ENCODE assay signal across 9 mouse cellular contexts in the genomic region with DNA sequence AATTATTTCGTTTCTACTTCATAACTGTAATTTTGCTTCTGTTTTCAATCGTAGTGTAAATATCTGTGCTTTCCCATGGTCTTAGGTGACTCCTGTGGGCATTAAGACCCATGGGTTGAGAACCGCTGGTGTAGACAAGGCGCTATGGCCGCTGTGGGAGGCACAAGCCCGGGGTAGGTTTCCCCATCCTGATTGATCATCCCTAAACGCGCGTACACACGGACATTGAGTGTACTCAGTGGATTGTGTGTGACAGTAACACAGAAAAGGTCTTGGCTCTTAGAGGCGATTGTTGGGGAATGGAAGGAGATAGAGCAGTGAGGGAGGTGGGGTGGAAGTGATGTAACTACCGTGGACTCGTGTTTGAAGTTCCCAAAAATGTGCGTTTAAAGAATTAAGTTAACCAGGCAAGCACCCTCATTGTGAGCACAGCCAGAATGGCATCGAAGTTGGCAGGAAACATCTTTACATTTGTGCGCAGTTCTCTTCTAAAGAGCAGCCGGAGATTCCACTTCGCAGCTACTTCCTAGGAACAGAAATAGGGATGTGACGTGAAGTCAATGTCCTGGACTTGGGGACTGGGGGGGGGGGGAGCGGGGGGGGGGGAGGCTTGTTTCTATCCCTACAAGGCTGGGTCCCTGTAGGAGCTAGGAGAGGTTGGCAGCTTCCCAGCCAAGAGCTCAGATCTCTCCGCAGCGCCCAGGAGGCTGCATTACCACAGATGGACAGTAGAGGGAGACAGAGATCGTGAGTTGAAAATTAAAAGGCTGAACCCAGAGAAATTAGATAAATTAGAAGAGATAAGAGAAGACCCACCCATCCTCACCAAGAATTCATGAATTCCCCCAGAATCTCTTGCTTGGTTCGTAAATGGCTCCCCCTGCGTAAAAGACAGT. TPM values are rescaled to one million over a fixed set of nuclear protein-coding genes. Genes with fewer than 3 reads are reported as not detected.
A peak's percentile ranks its signal among the peaks of the same experiment; 100 is the strongest.
DNase-seq lines count a peak whose midpoint lies in the region; ATAC-seq lines count a peak whose summit lies in the region.
"Had no signal": no experiment of that assay in that cellular context is flagged by ENCODE, and none has a peak within 500 bp of the region (broad histone marks: within the 10 kb centered on the region; RNA-seq: fewer than 3 reads in every experiment).

No protein-coding gene starts in this region.

- 53% methylated on average over 24 of the region's 25 CpGs for WGBS in forebrain, embryonic 11.5 days
- WGBS in lung, embryonic 16.5 days: 38% methylated on average over 24 of the region's 25 CpGs

- H3K4me2 ChIP-seq in forebrain, embryonic 11.5 days (ENCODE audit: low read depth, low read length, severe bottlenecking): no peak overlapping the region
- H3K4me2 ChIP-seq in lung, embryonic 16.5 days (ENCODE audit: low read depth, low read length): no peak overlapping the region
- H3K4me2 ChIP-seq: heart, embryonic 13.5 days had no signal

- no peaks in the 10 kb centered on the region for H3K27me3 ChIP-seq in forebrain, embryonic 11.5 days (ENCODE audit: control insufficient read depth, insufficient read depth, low read length)
- H3K27me3 ChIP-seq in lung, embryonic 16.5 days (ENCODE audit: control insufficient read depth, insufficient read depth, low read depth, low read length): no peaks in the 10 kb centered on the region

- H3K9ac ChIP-seq in forebrain, embryonic 11.5 days (ENCODE audit: low read length): no peak overlapping the region
- H3K9ac ChIP-seq in lung, embryonic 16.5 days (ENCODE audit: low read length): no peak overlapping the region
- H3K9ac ChIP-seq: heart, embryonic 13.5 days had no signal

- DNase-seq in ES-CJ7 (ENCODE audit: low read depth, low spot score): peak; percentile 63
- peak; percentile 60 for DNase-seq in c-Kit-negative CD71-positive TER-119-positive erythroid progenitor cells, embryonic 14.5 days (ENCODE audit: low read depth, low spot score)
- DNase-seq in forebrain, embryonic 11.5 days (ENCODE audit: low spot score): peak; percentile 84
- peak; percentile 86 to 88 for DNase-seq in heart, postnatal 36 days
- DNase-seq in layer of hippocampus, adult 11-12 months (ENCODE audit: low spot score): peak; percentile 90
- peak; percentile 89 for DNase-seq in ovary, postnatal 14 days (ENCODE audit: low spot score)
- peak; percentile 78 for DNase-seq in thymus, postnatal 14 days

- no peak overlapping the region for H3K27ac ChIP-seq in forebrain, embryonic 11.5 days (ENCODE audit: low read depth, low read length)
- H3K27ac ChIP-seq in lung, embryonic 16.5 days (ENCODE audit: low read length): no peak overlapping the region
- H3K27ac ChIP-seq: heart, embryonic 13.5 days had no signal

- no peak for ATAC-seq in forebrain, embryonic 11.5 days (replicated peaks; ENCODE audit: low FRiP score)
- peak; percentile 61; the same call in 1 of the 2 replicates for ATAC-seq in lung, embryonic 16.5 days (ENCODE audit: low read depth)

- H3K9me3 ChIP-seq in forebrain, embryonic 11.5 days (ENCODE audit: control insufficient read depth, low read length): no peaks in the 10 kb centered on the region; the same call in 1 of the 2 replicates
- no peaks in the 10 kb centered on the region for H3K9me3 ChIP-seq in lung, embryonic 16.5 days (ENCODE audit: control insufficient read depth, low read length)
- H3K9me3 ChIP-seq: heart, embryonic 13.5 days had no signal

- H3K4me1 ChIP-seq in forebrain, embryonic 11.5 days (replicated peaks; ENCODE audit: control insufficient read depth, insufficient read depth, low read length): no peaks in the 10 kb centered on the region
- H3K4me1 ChIP-seq in lung, embryonic 16.5 days (replicated peaks; ENCODE audit: control insufficient read depth, insufficient read depth, low read length): no peaks in the 10 kb centered on the region
- H3K4me1 ChIP-seq: heart, embryonic 13.5 days had no signal

- no peaks in the 10 kb centered on the region for H3K36me3 ChIP-seq in forebrain, embryonic 11.5 days (ENCODE audit: control insufficient read depth, insufficient read depth, low read length)
- H3K36me3 ChIP-seq in lung, embryonic 16.5 days (ENCODE audit: control insufficient read depth, insufficient read depth, low read length): no peaks in the 10 kb centered on the region
- H3K36me3 ChIP-seq: heart, embryonic 13.5 days had no signal

- intact Hi-C loops in heart, postnatal 36 days (cut with DNase I): loop anchor here (1.0 to 5.0 kb wide), 4 partner anchors 56 to 143 kb away; a partner anchor contains a TSS

- H3K4me3 ChIP-seq in forebrain, embryonic 11.5 days (ENCODE audit: low read depth, low read length): no peak overlapping the region
- H3K4me3 ChIP-seq in lung, embryonic 16.5 days (ENCODE audit: low read length): no peak overlapping the region
- H3K4me3 ChIP-seq: heart, embryonic 13.5 days had no signal

RNA-seq across cellular contexts. Expression of a gene that starts 17.9 kb away (rescaled TPM):
- not detected in 2 replicates for polyA plus RNA-seq in forebrain, embryonic 11.5 days (2014; fragmentation: Nextera tagmentation; extraction: Ambion mirVana)
- total RNA-seq in heart, postnatal 36 days (2021): under 1 TPM in 1 of 2 experiments, not detected in 1; 0.11 TPM
- 0.06 and 0.23 TPM in 2 replicates for polyA plus RNA-seq in lung, embryonic 16.5 days (2015; fragmentation: Nextera tagmentation; extraction: Ambion mirVana)

RNA-seq across cellular contexts. Expression of a gene that starts 23.0 kb away (rescaled TPM):
- polyA plus RNA-seq in forebrain, embryonic 11.5 days (2014; fragmentation: Nextera tagmentation; extraction: Ambion mirVana): 86.2 and 92.7 TPM in 2 replicates
- total RNA-seq in heart, postnatal 36 days (2021): 10 to 100 TPM; 11.1 to 12.2 TPM
- 49.2 and 52.1 TPM in 2 replicates for polyA plus RNA-seq in lung, embryonic 16.5 days (2015; fragmentation: Nextera tagmentation; extraction: Ambion mirVana)

RNA-seq across cellular contexts. Expression of a gene that starts 39.9 kb away (rescaled TPM):
- polyA plus RNA-seq in forebrain, embryonic 11.5 days (2014; fragmentation: Nextera tagmentation; extraction: Ambion mirVana): 20.4 and 21.3 TPM in 2 replicates
- total RNA-seq in heart, postnatal 36 days (2021): 10 to 100 TPM; 24.3 to 25.1 TPM
- polyA plus RNA-seq in lung, embryonic 16.5 days (2015; fragmentation: Nextera tagmentation; extraction: Ambion mirVana): 70.9 and 71.2 TPM in 2 replicates

RNA-seq across cellular contexts. Expression of a gene that starts 44.1 kb away (rescaled TPM):
- 27.7 and 28.0 TPM in 2 replicates for polyA plus RNA-seq in forebrain, embryonic 11.5 days (2014; fragmentation: Nextera tagmentation; extraction: Ambion mirVana)
- 1 to 10 TPM; 6.7 TPM for total RNA-seq in heart, postnatal 36 days (2021)
- polyA plus RNA-seq in lung, embryonic 16.5 days (2015; fragmentation: Nextera tagmentation; extraction: Ambion mirVana): 35.9 and 37.9 TPM in 2 replicates
